Mouse (Mus musculus): ENCODE results near the gene Tmtc1.

Gene Tmtc1

GRCm38 (mm10) chr6:148234105-148234828, 209.9 kb downstream of the Tmtc1 start:
- DNase-seq = no peak

- DNase-seq = no peak
Measured at GRCm38 (mm10) chr6:148227542-148227941, 216.6 kb downstream of the Tmtc1 start.

GRCm38 (mm10) chr6:148222686-148223085, 221.5 kb downstream of the Tmtc1 start:
- no peak for DNase-seq

DNA sequence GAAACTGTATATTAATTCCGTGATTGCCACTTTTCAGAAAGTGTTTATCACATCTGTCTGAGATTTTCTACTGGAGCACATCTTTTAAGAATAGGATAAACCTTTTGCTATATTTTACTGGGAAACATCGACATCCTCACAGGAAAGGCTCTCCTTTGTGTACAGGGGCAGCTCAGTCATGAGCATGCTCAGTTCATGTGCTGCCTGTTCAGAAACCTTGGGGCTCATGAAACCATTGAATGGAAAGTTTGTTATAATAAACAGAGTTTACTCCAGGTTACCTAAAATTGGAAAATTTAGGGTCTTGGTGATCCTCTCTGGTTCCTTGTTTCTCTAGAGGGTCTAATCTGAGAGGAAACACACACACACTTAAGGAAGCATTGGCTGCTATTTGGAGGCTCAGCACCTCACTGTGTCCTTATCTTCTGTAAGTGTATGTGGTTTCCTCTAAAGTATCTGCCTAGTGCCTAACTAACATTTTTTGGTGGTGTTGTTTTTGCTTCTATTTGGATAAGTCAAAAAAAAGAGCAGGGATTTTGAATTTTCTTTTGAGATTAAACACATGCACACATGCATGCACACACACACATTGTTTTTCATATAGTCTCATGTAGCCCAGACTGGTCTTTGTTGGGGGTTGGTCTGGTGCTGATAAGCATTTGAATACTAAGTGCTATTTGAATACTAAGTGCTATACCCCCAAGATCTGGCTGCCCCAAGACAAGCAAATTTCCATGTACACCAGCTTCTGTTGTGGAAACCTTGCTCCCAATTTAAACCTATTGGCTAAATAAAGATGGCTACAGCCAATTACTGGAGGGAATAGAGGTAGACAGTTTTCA, 225.7 kb downstream of the Tmtc1 start:
- DNase-seq = no peak

DNA sequence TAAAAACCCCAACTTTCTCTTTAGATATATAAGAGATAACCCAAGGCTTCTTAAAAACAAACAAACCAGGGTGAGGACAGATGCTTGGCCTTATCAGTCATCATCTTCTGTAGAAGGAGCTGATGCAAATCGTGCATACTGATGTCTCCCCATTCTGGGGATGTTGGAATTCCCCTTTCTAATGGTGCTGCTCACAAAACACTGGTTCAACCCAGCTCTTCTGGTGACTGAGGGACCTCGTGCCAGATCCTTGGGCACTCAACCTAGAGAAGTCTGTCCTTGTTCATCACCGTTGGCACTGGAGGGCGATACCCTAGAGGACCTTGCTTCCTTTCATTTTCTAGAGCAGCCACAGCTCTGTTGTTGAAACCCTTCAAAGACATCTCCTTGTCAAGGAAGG, 227.4 kb downstream of the Tmtc1 start:
- no peak for DNase-seq

GRCm38 (mm10) chr6:148214765-148215164, 229.4 kb downstream of the Tmtc1 start:
- DNase-seq = peak; percentile 11

DNA sequence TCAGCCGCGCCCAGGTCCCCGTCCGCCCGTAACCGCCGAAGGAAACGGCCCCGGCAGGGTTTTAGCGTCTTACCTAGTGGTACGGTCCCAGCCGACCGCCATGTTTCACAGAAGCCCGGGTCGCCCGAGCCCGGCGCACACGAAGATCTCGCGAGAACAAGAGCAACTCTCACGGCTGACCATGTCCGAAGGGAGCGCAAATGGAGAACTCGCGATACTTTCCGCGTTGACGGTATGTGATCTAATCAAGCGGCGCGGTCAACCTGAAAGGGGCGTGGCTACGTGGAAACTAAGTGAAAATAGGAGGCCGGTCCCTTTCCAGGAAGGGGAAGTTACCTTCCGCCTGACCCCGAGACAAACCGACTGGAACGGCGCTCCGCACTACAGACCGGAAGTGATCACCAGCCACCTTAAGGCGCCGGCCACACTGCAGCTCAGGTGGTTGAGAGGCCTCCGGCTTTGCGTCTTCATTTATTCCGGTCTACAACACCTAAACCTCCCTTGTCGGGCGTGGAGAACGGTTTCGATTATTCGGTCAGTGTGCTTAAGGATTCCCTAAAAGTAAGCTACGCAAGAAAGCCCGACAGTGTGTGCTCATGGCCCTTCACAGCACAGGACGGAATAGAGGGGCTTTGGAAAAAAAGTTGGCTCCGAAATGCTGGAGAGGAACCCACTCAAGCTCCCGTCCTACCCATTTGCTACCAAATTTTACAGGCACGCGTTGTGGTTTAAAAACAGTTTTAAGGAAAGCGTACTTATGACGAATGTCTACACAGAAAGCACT, 232.1 kb downstream of the Tmtc1 start, which contains the start of gene Ergic2:
Gene Ergic2, minus strand, starts transcription at position 478 of the 784 bp plus-strand sequence.
- DNase-seq = peak; percentile 99

GRCm38 (mm10) chr6:148211391-148211876, 232.8 kb downstream of the Tmtc1 start:
- DNase-seq = no peak

DNA sequence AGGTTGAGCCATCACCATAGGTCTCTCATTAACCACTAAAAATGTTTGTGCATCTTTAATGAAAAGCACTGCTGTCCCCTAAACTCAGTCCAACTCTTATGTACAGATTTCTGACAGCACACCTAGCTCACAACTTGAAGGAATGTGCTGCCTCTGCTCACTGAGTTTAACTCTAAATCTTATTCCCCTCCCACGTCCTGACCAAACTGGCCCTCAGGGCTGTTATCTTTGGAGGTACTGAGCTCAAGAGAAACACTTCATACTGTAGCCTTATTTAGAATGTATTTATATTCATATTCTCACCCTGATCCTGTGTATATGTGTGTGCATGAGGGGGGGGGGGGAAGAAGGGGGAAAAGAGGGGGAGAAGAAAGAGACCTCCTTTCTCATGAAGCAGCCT, 236.7 kb downstream of the Tmtc1 start:
- DNase-seq = no peak

- DNase-seq = no peak
Measured at GRCm38 (mm10) chr6:148205134-148205533, 239.1 kb downstream of the Tmtc1 start.

GRCm38 (mm10) chr6:148199729-148200128, 244.5 kb downstream of the Tmtc1 start:
- DNase-seq = no peak

DNA sequence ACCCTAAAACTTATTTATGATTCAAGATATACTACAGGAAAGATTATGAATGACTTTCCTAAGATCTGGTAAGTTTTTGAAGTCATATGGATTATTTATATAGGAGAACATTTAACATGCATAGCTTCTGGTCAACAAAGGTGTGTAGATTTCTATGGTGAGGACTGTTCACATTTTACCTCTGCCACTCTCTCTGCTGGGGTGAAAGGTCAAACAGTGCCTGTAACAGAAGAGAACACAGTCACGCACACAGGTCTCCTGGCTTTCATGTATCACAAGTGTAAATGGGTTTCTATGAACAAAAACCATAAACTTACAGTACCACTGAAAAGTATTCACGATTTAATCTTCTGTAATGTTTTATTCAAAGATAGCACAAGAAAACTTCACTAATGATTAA, 245.0 kb downstream of the Tmtc1 start:
- DNase-seq = no peak

- no peak for DNase-seq
Measured at GRCm38 (mm10) chr6:148193972-148194701, 250.1 kb downstream of the Tmtc1 start.

- DNase-seq = no peak
Measured at GRCm38 (mm10) chr6:148185694-148186093, 258.5 kb downstream of the Tmtc1 start.
